Mouse (Mus musculus) neural tube, embryonic 12.5 days (tissue): ENCODE results near the gene Pigk. TPM values are rescaled to one million over a fixed set of nuclear protein-coding genes. Genes with fewer than 3 reads are reported as not detected.

Experiments
- ATAC-seq: fragments of 200-750 bp; cut with Nextera tagmentation; 2 replicates; pipeline ENCODE4 v1.8.0; 2017; ENCODE audit warnings: low read depth, mild to moderate bottlenecking, moderate TSS enrichment, moderate library complexity; ENCODE audit not compliant: low FRiP score
- H3K27ac ChIP-seq: fragments of 300-500 bp; sonication (generic); 2 replicates; pipeline ENCODE4 v1.5.1; 2016
- H3K27me3 ChIP-seq: fragments of 300-500 bp; sonication (generic); replicated peaks from 2 replicates; pipeline ENCODE4 v1.6.1; 2016; ENCODE audit warnings: mild to moderate bottlenecking
- H3K36me3 ChIP-seq: fragments of 300-500 bp; sonication (generic); 2 replicates; pipeline ENCODE4 v1.6.1; 2016; ENCODE audit warnings: mild to moderate bottlenecking
- H3K4me1 ChIP-seq: fragments of 300-500 bp; sonication (generic); 2 replicates; pipeline ENCODE4 v1.6.1; 2016
- H3K4me2 ChIP-seq: fragments of 300-500 bp; sonication (generic); replicated peaks from 2 replicates; pipeline ENCODE4 v1.6.1; 2016; ENCODE audit warnings: mild to moderate bottlenecking
- H3K4me3 ChIP-seq: fragments of 300-500 bp; sonication (generic); 2 replicates; pipeline ENCODE4 v1.5.1; 2016
- H3K9ac ChIP-seq: fragments of 300-500 bp; sonication (generic); 2 replicates; pipeline ENCODE4 v1.6.1; 2016; ENCODE audit warnings: mild to moderate bottlenecking
- H3K9me3 ChIP-seq: fragments of 300-500 bp; sonication (generic); 2 replicates; pipeline ENCODE4 v1.6.1; 2016; ENCODE audit warnings: mild to moderate bottlenecking
- WGBS: fragments of 180-500 bp; shearing (Covaris S2); methylation state at CpG from one replicate; pipeline ENCODE4 v1.1.7; 2016; 5-methylcytosine and 5-hydroxymethylcytosine counted together
- polyA plus RNA-seq: library from polyadenylated mRNA; unstranded; fragments of >200 nt; fragmentation: Nextera tagmentation; extraction: Ambion mirVana; gene quantifications from 2 replicates; pipeline ENCODE4 v1.2.1, GENCODE M21; 2016

Pigk gene
- polyA plus RNA-seq, 1 experiment from 2014 or later, result 45.9 TPM

DNA sequence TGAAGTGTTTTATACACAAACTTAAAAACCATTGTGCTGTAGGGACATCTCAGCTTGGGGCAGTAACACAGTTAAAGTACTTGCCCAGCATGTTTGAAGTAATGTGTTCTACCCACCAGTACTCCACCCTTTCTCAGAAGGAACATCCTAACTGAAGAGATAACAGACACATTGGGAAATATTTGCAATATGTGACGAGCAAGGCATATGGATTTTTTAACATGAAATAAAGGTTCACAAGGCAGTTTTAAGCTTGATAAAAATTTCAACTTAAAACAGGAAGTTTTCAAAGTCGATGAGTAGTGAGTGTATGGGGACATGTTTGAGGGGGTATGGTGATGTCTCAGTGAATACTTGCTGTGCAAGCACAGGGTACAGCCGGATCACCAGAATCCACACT, 222.4 kb downstream of the Pigk start:
- Histone ChIP-seq H3K27me3 (no peaks in the 10 kb centered on the region), H3K9me3 (no peaks in the 10 kb centered on the region), H3K4me3 (no peak overlapping the region), H3K27ac (no peak overlapping the region), H3K4me1 (no peaks in the 10 kb centered on the region), H3K36me3 (no peaks in the 10 kb centered on the region), H3K4me2 (no peak overlapping the region), H3K9ac (no peak overlapping the region)
- ATAC-seq, result no peak
- WGBS, result 92% methylated on average over 3 of the region's 3 CpGs

DNA sequence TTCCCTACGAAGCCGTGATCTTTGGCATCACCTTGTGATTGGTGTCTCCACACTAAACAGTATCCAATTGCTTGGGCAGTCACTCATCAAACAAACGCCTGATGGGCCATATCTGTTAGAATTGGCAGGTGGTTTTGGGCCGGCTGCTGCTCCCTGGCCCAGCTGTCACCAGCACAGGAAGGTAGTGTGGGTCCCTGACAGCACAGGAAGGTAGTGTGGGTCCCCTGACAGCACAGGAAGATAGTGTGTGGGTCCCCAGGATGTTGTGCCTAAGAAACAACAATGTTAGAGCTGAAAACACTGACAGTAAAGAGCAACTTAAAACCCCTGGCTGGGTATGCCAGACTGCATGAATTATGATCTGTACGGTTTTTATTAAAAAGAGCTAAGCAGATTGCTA, 227.8 kb downstream of the Pigk start:
- H3K4me3 ChIP-seq, result no peak overlapping the region
- no peak overlapping the region for H3K9ac ChIP-seq
- H3K4me1 ChIP-seq, result peaks cover 8% of the 10 kb centered on the region
- H3K9me3 ChIP-seq, result no peaks in the 10 kb centered on the region
- no peak overlapping the region for H3K4me2 ChIP-seq
- 87% methylated on average over 5 of the region's 5 CpGs for WGBS
- H3K27ac ChIP-seq, result no peak overlapping the region
- ATAC-seq, result no peak
- no peaks in the 10 kb centered on the region for H3K27me3 ChIP-seq
- no peaks in the 10 kb centered on the region for H3K36me3 ChIP-seq

DNA sequence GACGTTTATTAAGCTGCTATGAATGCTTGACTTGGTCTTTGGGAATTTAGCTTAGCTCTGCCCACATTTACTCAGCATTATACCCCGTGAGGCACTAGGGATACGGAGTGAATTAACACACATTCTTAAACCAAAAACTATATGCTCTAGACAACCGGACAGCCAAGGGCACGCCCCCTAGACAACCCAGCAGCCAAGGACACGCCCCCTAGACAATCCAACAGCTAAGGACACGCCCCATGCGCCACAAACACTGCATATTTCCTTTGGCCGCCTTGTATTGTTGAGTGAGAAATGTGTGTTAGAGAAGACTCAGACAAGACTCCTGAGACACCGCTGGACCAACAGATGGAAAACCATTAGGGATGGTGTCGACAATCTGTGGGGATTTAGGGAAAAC, 229.1 kb downstream of the Pigk start:
- no peaks in the 10 kb centered on the region for H3K9me3 ChIP-seq
- no peak overlapping the region for H3K27ac ChIP-seq
- H3K4me1 ChIP-seq, result peaks cover 8% of the 10 kb centered on the region
- H3K4me2 ChIP-seq, result 0 out of 2 replicates have a peak overlapping the region, but pooled peaks have one; percentile 8
- no peaks in the 10 kb centered on the region for H3K27me3 ChIP-seq
- ATAC-seq, result peak; percentile 78
- no peak overlapping the region for H3K9ac ChIP-seq
- no peaks in the 10 kb centered on the region for H3K36me3 ChIP-seq
- 60% methylated on average over 11 of the region's 11 CpGs for WGBS
- no peak overlapping the region for H3K4me3 ChIP-seq

DNA sequence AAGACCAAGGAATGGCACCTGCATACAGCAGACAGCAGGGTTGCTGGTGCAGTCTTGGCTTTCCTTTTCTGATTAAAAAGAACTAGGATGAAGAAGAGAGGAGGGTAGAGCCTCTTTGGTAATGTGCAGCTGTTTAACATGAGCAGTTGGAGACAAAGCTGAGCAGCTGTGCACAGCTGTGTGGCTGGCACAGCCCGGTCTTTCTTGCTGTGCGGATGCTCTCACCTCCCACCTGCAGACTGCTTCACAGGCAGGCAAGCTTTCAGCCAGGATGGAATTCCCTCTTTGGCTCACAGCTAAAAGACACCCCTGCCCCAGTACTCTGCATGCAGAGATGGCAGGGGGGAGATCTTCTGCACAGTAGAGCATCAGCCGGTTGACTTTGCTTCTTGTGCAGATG, 230.9 kb downstream of the Pigk start:
- Histone ChIP-seq H3K4me2 (no peak overlapping the region), H3K4me1 (peaks cover 8% of the 10 kb centered on the region), H3K4me3 (no peak overlapping the region), H3K9ac (no peak overlapping the region), H3K9me3 (no peaks in the 10 kb centered on the region), H3K27me3 (no peaks in the 10 kb centered on the region), H3K36me3 (no peaks in the 10 kb centered on the region), H3K27ac (no peak overlapping the region)
- WGBS, result 76% methylated on average over 3 of the region's 3 CpGs
- no peak for ATAC-seq

DNA sequence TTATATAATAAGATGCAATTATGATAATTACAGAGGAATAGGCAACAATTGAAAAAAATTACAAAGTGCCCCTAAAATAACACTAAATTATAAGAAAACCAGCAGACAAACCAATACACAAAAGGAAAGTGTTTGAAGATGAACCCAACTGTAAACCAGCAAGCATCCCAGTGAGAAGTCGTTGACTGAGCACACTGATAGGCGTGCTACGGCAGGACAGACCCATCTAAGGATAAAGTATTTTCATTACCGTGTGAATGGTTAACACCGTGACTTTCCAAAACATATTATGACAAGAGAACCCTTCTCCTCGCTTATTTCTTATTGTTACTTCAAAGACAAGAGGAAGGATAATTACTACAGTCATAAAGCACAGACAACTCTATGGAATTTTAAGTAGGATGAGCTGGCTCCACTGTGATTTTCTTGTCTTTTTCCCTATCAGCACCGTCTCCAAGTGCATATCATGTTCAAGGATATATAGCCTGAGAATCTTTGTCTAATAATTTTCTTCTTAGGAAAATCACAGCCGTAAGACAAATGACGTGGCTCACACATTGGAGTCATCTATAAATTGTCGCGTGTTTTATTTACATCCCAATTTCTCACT, 233.2 kb downstream of the Pigk start:
- ATAC-seq, result no peak
- Histone ChIP-seq H3K27me3 (no peaks in the 10 kb centered on the region), H3K27ac (no peak overlapping the region), H3K4me2 (no peak overlapping the region), H3K9me3 (no peaks in the 10 kb centered on the region), H3K4me3 (no peak overlapping the region), H3K9ac (no peak overlapping the region), H3K4me1 (peaks cover 8% of the 10 kb centered on the region), H3K36me3 (no peaks in the 10 kb centered on the region)
- 80% methylated on average over 11 of the region's 11 CpGs for WGBS

DNA sequence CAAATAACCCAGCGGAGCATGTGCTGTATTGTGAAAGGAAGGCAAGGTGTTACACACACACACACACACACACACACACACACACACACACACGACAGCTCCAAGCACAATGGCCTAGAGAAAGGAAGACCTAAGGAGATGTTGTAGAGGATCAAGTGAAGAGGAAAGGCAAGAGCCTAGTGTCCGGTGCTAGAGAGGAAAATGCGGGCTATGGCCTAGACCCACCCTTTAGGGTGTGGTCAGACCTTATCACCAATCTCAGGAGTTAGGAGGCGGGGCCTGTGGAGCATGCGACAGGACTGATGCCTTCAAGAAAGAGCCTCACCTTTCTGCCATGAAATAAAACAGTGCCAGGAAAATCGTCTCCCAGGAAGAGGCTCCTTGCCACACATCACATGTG, 234.7 kb downstream of the Pigk start:
- H3K9me3 ChIP-seq, result no peaks in the 10 kb centered on the region
- H3K4me1 ChIP-seq, result no peaks in the 10 kb centered on the region
- H3K27me3 ChIP-seq, result no peaks in the 10 kb centered on the region
- no peak for ATAC-seq
- H3K4me3 ChIP-seq, result no peak overlapping the region
- H3K4me2 ChIP-seq, result no peak overlapping the region
- H3K27ac ChIP-seq, result no peak overlapping the region
- H3K36me3 ChIP-seq, result no peaks in the 10 kb centered on the region
- H3K9ac ChIP-seq, result no peak overlapping the region
- WGBS, result 90% methylated on average over 7 of the region's 7 CpGs

DNA sequence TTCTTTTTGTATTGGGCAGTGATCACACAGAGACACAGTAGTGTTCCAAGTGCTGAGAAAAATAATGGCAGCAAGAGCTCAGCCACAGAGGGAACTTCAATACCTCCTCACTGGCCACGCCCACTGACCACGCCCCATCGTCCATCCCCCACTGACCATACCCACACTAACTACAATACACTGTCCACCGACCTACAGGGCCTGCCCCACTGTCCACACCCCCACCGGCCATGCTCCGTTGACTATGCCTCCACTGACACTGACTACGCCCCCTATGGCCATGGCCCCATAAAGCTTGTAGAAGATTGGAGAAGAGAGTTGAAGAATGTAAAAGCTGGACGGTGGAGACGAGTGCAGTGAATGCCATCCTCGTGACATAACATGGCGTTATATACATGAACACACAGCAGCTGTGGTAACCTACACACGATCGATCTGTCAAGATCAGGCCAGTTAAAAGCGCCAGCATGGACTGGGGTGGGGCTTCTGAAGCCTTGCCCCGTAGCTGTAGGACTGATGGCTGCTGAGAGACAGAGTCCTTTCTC, 235.4 kb downstream of the Pigk start:
- Histone ChIP-seq H3K9me3 (no peaks in the 10 kb centered on the region), H3K36me3 (no peaks in the 10 kb centered on the region), H3K4me1 (no peaks in the 10 kb centered on the region), H3K9ac (no peak overlapping the region), H3K4me2 (no peak overlapping the region), H3K27ac (no peak overlapping the region), H3K4me3 (no peak overlapping the region), H3K27me3 (no peaks in the 10 kb centered on the region)
- WGBS, result 92% methylated on average over 15 of the region's 15 CpGs
- no peak for ATAC-seq

DNA sequence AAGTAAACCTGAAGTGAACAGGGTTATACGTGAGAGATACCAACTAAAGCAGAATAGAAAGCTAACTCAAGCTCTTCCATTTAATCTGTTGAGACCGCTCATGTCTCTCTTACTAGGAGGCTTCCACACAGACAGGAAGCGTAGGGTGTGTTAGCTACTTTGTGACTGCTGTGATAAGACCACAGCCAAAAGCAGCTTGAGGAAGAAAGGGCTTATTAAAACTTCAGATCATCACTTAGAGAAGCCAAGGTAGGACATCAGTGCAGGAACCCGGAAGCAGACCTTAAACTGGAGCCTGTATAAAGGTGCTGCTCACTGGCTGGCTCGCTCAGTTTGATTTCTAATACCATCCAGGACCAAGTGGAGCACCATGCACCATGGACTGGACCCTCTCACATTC, 236.4 kb downstream of the Pigk start:
- WGBS, result 98% methylated on average over 5 of the region's 5 CpGs
- no peaks in the 10 kb centered on the region for H3K4me1 ChIP-seq
- H3K27ac ChIP-seq, result no peak overlapping the region

DNA sequence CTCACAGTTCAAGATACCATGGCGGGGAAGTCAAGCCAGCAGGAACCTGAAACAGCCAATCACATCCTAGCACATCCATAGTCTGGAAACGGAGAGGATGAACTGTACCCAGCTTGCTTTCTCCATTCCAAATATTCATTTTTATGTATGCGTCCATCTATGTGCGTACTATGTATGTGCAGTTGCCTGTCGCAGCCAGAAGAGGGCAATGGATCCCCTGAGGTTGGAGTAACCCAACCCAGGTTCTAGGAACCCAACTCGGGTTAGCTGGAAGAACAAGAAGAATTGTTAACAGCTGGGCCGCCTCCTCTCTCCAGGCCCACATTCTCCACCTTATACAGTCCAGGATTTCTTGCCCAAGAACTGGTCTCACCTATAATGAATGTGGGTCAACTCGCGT, 237.0 kb downstream of the Pigk start:
- H3K36me3 ChIP-seq, result no peaks in the 10 kb centered on the region
- H3K4me1 ChIP-seq, result no peaks in the 10 kb centered on the region
- no peak overlapping the region for H3K9ac ChIP-seq
- H3K4me2 ChIP-seq, result no peak overlapping the region
- no peak overlapping the region for H3K4me3 ChIP-seq
- no peaks in the 10 kb centered on the region for H3K27me3 ChIP-seq
- no peaks in the 10 kb centered on the region for H3K9me3 ChIP-seq
- no peak overlapping the region for H3K27ac ChIP-seq
- WGBS, result 95% methylated on average over 9 of the region's 9 CpGs
- no peak for ATAC-seq

More for the DNA sequence above, 236.4 kb downstream of the Pigk start:
- no peaks in the 10 kb centered on the region for H3K36me3 ChIP-seq
- no peak overlapping the region for H3K9ac ChIP-seq
- ATAC-seq, result no peak
- H3K9me3 ChIP-seq, result no peaks in the 10 kb centered on the region
- H3K4me3 ChIP-seq, result no peak overlapping the region
- no peak overlapping the region for H3K4me2 ChIP-seq
- H3K27me3 ChIP-seq, result no peaks in the 10 kb centered on the region

DNA sequence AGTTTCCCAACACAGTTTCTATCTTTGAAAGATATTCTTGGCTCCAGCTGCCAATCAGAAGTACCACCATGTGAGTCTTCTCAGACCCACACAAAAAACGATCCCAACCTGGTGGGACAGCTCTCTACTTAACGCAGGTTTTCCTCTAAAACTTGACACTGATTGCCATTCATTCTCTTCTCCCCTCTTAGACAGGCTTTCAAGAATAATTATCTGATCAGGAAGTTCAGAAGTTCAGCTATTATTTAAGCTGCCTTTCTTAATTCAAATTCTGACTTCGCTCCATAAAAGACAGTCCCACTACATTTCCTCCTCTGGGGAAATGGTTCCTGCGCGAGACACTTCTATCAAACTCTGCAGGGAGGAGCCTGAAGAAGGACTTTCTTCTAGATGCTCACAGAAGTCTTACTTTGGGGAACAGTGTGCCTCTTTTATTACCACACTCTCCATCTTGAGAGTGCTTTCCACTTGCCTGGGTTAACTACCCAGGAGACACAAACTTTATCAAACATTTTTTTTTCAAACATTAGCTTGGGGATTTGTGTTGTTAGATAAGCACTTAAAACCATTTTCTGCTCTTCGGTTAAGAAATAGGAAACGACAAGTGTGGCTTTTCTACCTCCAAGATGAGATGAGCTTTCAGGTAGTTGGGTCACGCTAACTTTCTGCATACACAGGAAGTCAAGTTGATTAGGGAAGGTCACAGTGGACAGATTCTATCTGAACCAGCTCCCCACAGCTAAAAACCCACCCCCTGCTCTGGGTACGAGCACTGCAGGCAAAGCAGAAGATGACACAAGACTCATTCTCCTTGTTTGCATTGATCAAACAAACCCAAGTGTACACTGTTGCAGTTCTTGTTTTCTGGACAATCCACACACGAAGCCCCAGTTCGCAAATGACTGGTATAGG, 238.0 kb downstream of the Pigk start:
- Histone ChIP-seq H3K4me3 (no peak overlapping the region), H3K4me1 (no peaks in the 10 kb centered on the region), H3K9me3 (no peaks in the 10 kb centered on the region), H3K4me2 (no peak overlapping the region), H3K27ac (no peak overlapping the region), H3K36me3 (no peaks in the 10 kb centered on the region), H3K27me3 (no peaks in the 10 kb centered on the region), H3K9ac (no peak overlapping the region)
- 78% methylated on average over 11 of the region's 11 CpGs for WGBS
- ATAC-seq, result no peak

DNA sequence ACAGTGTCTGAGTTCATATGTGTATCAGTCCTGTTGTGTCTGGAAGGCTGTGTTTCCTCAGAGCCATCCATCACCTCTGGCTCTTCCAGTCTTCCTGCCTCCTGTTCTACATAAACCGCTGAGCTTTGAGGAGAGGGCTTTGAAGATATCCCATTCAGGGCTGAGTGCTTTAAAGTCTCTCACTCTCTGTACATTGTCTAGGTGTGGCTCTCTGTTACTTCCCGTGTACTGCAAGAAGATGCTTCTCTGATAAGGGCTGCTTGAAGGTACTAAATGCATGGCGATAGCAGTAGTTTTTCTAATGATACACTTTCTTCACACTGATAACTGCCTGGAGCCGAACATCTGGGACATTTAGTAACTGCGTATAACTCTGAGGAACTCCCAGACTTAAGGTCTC, 242.1 kb downstream of the Pigk start:
- ATAC-seq, result no peak
- H3K27ac ChIP-seq, result no peak overlapping the region
- no peak overlapping the region for H3K4me3 ChIP-seq
- H3K9ac ChIP-seq, result no peak overlapping the region
- no peak overlapping the region for H3K4me2 ChIP-seq
- no peaks in the 10 kb centered on the region for H3K27me3 ChIP-seq
- no peaks in the 10 kb centered on the region for H3K36me3 ChIP-seq
- no peaks in the 10 kb centered on the region for H3K4me1 ChIP-seq
- 76% methylated on average over 5 of the region's 5 CpGs for WGBS
- no peaks in the 10 kb centered on the region for H3K9me3 ChIP-seq

DNA sequence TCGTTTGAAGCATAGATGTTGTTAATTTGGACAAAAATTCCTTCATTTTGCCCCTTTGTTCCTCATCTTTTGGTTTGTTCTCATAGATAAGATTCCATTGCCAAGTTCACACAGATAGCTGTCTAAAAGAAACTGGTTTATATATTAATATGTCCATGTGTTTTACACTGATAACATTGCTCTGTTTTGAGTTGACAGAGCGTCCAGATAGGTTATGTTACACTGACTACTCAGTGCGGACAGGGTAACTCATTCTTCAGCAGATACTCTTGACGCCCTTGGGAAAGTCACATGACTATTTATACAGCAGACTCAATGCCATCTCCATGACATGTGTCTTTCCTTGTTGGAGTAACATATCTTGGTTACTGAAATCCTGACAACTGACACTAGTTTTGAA, 242.9 kb downstream of the Pigk start:
- no peaks in the 10 kb centered on the region for H3K4me1 ChIP-seq
- H3K27ac ChIP-seq, result no peak overlapping the region
- H3K4me2 ChIP-seq, result no peak overlapping the region
- no peak for ATAC-seq
- no peaks in the 10 kb centered on the region for H3K27me3 ChIP-seq
- H3K9ac ChIP-seq, result no peak overlapping the region
- no peaks in the 10 kb centered on the region for H3K36me3 ChIP-seq
- H3K4me3 ChIP-seq, result no peak overlapping the region
- no peaks in the 10 kb centered on the region for H3K9me3 ChIP-seq
- WGBS, result 90% methylated on average over 4 of the region's 4 CpGs
